Mouse (Mus musculus) megakaryocyte-erythroid progenitor cell, adult 5-6 weeks (primary cell): Measurements from ENCODE around the gene Fam181b. TPM values are rescaled to one million over a fixed set of nuclear protein-coding genes. Genes with fewer than 3 reads are reported as not detected.

ENCODE experiments used
- ATAC-seq: replicated peaks from 2 replicates; pipeline ENCODE4 v1.8.0; 2016; ENCODE audit warnings: mild to moderate bottlenecking, inconsistent platforms; ENCODE audit not compliant: severe bottlenecking, poor library complexity, low FRiP score, low TSS enrichment
- total RNA-seq, 2 experiments: library from RNA; stranded (forward) in 1 of 2; stranded (reverse) in 1 of 2; fragments of 200-1000, 215-1000 nt in 1 of 2; fragments of >200 nt in 1 of 2; fragmentation: Nextera tagmentation in 1 of 2; gene quantifications; 2 replicates each; pipeline ENCODE4 v1.2.3; 2014 to 2017

Fam181b gene
- total RNA-seq, 2 experiments from 2014 or later: not detected

- ATAC-seq: no peak
These were observed 44.3 kb downstream of the Fam181b start for GRCm38 (mm10) chr7:93123936-93124335.

Other genes starting within 250 kb of the Fam181b start
- gene Ddias, start 205.6 kb upstream of the Fam181b start, total RNA-seq (2014; fragmentation: Nextera tagmentation): 22.1 and 22.7 TPM in 2 replicates
- gene Ddias, start 205.6 kb upstream of the Fam181b start, total RNA-seq (2017): 25.2 and 25.9 TPM in 2 replicates
- 66.5 and 85.8 TPM in 2 replicates for gene Prcp, start 205.4 kb upstream of the Fam181b start, total RNA-seq (2014; fragmentation: Nextera tagmentation)
- gene Prcp, start 205.4 kb upstream of the Fam181b start, total RNA-seq (2017): 44.4 and 50.3 TPM in 2 replicates